Mouse (Mus musculus) heart, adult 2 months (tissue): ENCODE results near the gene Ing3. TPM values are rescaled to one million over a fixed set of nuclear protein-coding genes. Genes with fewer than 3 reads are reported as not detected.
A peak's percentile ranks its signal among the peaks of the same experiment; 100 is the strongest.

Experiments
- DNase-seq, 2 experiments: peaks; one replicate each; pipeline ENCODE4 v3.0.0; 2021
- H3K27ac ChIP-seq: fragments of 200-600 bp; 2 replicates; pipeline ENCODE4 v1.8.1; 2022
- H3K27me3 ChIP-seq: fragments of 200-500 bp; 2 replicates; pipeline ENCODE4 v1.6.1; 2012; ENCODE audit warnings: mild to moderate bottlenecking, low read length, inconsistent platforms, mixed read lengths; ENCODE audit not compliant: control insufficient read depth, insufficient read depth
- H3K36me3 ChIP-seq: fragments of 200-500 bp; 2 replicates; pipeline ENCODE4 v1.6.1; 2012; ENCODE audit warnings: low read length, inconsistent platforms; ENCODE audit not compliant: control insufficient read depth, insufficient read depth
- H3K4me1 ChIP-seq: fragments of 200-500 bp; 2 replicates; pipeline ENCODE4 v1.6.1; 2011; ENCODE audit warnings: low read length; ENCODE audit not compliant: control insufficient read depth, insufficient read depth
- H3K4me3 ChIP-seq: fragments of 200-600 bp; 2 replicates; pipeline ENCODE4 v1.8.1; 2022
- H3K79me2 ChIP-seq: fragments of 200-500 bp; replicated peaks from 2 replicates; pipeline ENCODE4 v1.6.1; 2012; ENCODE audit warnings: mild to moderate bottlenecking, inconsistent platforms, low read length, moderate library complexity, mixed read lengths; ENCODE audit not compliant: control insufficient read depth, insufficient read depth
- H3K9ac ChIP-seq: fragments of 200-500 bp; 2 replicates; pipeline ENCODE4 v1.6.1; 2012; ENCODE audit warnings: low read depth, mild to moderate bottlenecking, control low read depth, inconsistent platforms, low read length, mixed read lengths
- CTCF ChIP-seq: fragments of 200-600 bp; IDR thresholded peaks from 2 replicates; pipeline ENCODE4 v1.8.1; 2022; ENCODE audit warnings: antibody characterized with exemption, mild to moderate bottlenecking, moderate library complexity
- EP300 ChIP-seq: fragments of 200-500 bp; IDR thresholded peaks from 2 replicates; pipeline ENCODE4 v1.6.1; 2011; ENCODE audit warnings: low read depth, low read length, control low read depth; ENCODE audit not compliant: insufficient read depth
- POLR2A ChIP-seq: fragments of 200-500 bp; IDR thresholded peaks from 2 replicates; pipeline ENCODE4 v1.6.1; 2011; ENCODE audit warnings: mild to moderate bottlenecking, low read depth, low read length, control low read depth; ENCODE audit not compliant: insufficient read depth
- WGBS: fragments of 180-500 bp; shearing (Covaris S2); methylation state at CpG from one replicate; pipeline ENCODE4 v1.1.7; 2018; 5-methylcytosine and 5-hydroxymethylcytosine counted together
- intact Hi-C: fragments of 180-260 bp; cut with DNase I; formaldehyde crosslinking; loops from one replicate; pipeline ENCODE4 v1.15.1; 2025
- long read RNA-seq: library from polyadenylated mRNA; stranded (forward); transcript quantifications from one replicate; pipeline ENCODE4 v2.0.0, GENCODE M21; 2021
- polyA plus RNA-seq: library from polyadenylated mRNA; depleted of rRNA; stranded (reverse); fragments of >200 nt; gene quantifications from 2 replicates; pipeline ENCODE4 v1.2.3, GENCODE M21; 2012; rRNA removed
- total RNA-seq, 2 experiments: library from RNA; stranded (reverse); gene quantifications; 2 replicates each; pipeline ENCODE4 v1.2.3; 2021

Gene Ing3
- total RNA-seq (10 to 100 TPM; 12.1 to 14.9 TPM), polyA plus RNA-seq (5.1 and 7.9 TPM in 2 replicates)
- long read RNA-seq, partial matches to known transcripts, result 1 of 2 reads
- long read RNA-seq, other reads (novel, unspliced or antisense), result 1 of 2 reads

- Histone ChIP-seq H3K36me3 (peaks cover 17% of the 10 kb centered on the region), H3K4me1 (peaks cover 2% of the 10 kb centered on the region; the same call in 1 of the 2 replicates), H3K27ac (peak within 1 kb of the TSS; percentile 95), H3K27me3 (no peaks in the 10 kb centered on the region), H3K9ac (peak within 1 kb of the TSS; percentile 91), H3K79me2 (peaks cover 2% of the 10 kb centered on the region), H3K4me3 (peak within 1 kb of the TSS; percentile 91)
- intact Hi-C loops, result loop anchor here (5.0 kb wide), 2 partner anchors 97 to 152 kb away; partner anchors contain the start of gene Tspan12
- TF ChIP-seq POLR2A (peak; percentile 28; the same call in 1 of the 2 replicates), EP300 (no peak)
- peak; percentile 93 to 99 for DNase-seq
- WGBS, result under 1% methylated on average over 35 of the region's 35 CpGs
Measured at GRCm38 (mm10) chr6:21949226-21949731, at the start of gene Ing3. Gene Ing3 (plus strand): TSS chr6:21949571.

- no peaks in the 10 kb centered on the region; the same call in none of the 2 replicates for H3K4me1 ChIP-seq
- H3K4me3 ChIP-seq, result no peak overlapping the region
- H3K36me3 ChIP-seq, result no peaks in the 10 kb centered on the region
- no peaks in the 10 kb centered on the region for H3K27me3 ChIP-seq
- TF ChIP-seq CTCF (no peak), EP300 (no peak), POLR2A (no peak)
- DNase-seq, result no peak
- no peak overlapping the region for H3K27ac ChIP-seq
- no peaks in the 10 kb centered on the region for H3K79me2 ChIP-seq
- intact Hi-C loops, result no loop called here
- no peak overlapping the region for H3K9ac ChIP-seq
Measured at GRCm38 (mm10) chr6:21909720-21910119, 39.7 kb upstream of the Ing3 start.

- WGBS, result 80% methylated on average over 6 of the region's 6 CpGs
- H3K9ac ChIP-seq, result no peak overlapping the region
- no peaks in the 10 kb centered on the region for H3K79me2 ChIP-seq
- H3K27ac ChIP-seq, result no peak overlapping the region
- H3K27me3 ChIP-seq, result no peaks in the 10 kb centered on the region
- intact Hi-C loops, result no loop called here
- H3K4me3 ChIP-seq, result no peak overlapping the region
- DNase-seq, result no peak
- no peaks in the 10 kb centered on the region for H3K36me3 ChIP-seq
- H3K4me1 ChIP-seq, result no peaks in the 10 kb centered on the region; the same call in none of the 2 replicates
- TF ChIP-seq EP300 (no peak), POLR2A (no peak), CTCF (no peak)
Measured at GRCm38 (mm10) chr6:21910804-21911203, 38.6 kb upstream of the Ing3 start.

- H3K27ac ChIP-seq, result no peak overlapping the region
- H3K27me3 ChIP-seq, result no peaks in the 10 kb centered on the region
- 49% methylated on average over 2 of the region's 2 CpGs for WGBS
- no peaks in the 10 kb centered on the region for H3K36me3 ChIP-seq
- H3K9ac ChIP-seq, result no peak overlapping the region
- intact Hi-C loops, result no loop called here
- H3K79me2 ChIP-seq, result no peaks in the 10 kb centered on the region
- TF ChIP-seq CTCF, result no peak
- no peak for DNase-seq
- H3K4me1 ChIP-seq, result no peaks in the 10 kb centered on the region; the same call in none of the 2 replicates
- no peak overlapping the region for H3K4me3 ChIP-seq
Measured at GRCm38 (mm10) chr6:21916591-21916990, 32.8 kb upstream of the Ing3 start.

GRCm38 (mm10) chr6:21924150-21924549 lies 25.2 kb upstream of the Ing3 start:
- 27% methylated on average over 1 of the region's 1 CpGs for WGBS
- peak; percentile 49 for TF ChIP-seq CTCF
- TF ChIP-seq EP300, result no peak
- TF ChIP-seq POLR2A, result no peak
- intact Hi-C loops, result no loop called here
- no peak for DNase-seq
- Histone ChIP-seq H3K4me3 (no peak overlapping the region), H3K9ac (no peak overlapping the region), H3K27ac (no peak overlapping the region), H3K27me3 (no peaks in the 10 kb centered on the region), H3K79me2 (no peaks in the 10 kb centered on the region), H3K4me1 (no peaks in the 10 kb centered on the region), H3K36me3 (no peaks in the 10 kb centered on the region)

GRCm38 (mm10) chr6:21937981-21938635 lies 11.3 kb upstream of the Ing3 start:
- no peaks in the 10 kb centered on the region for H3K36me3 ChIP-seq
- no peaks in the 10 kb centered on the region for H3K4me1 ChIP-seq
- H3K79me2 ChIP-seq, result no peaks in the 10 kb centered on the region
- no peak overlapping the region for H3K4me3 ChIP-seq
- no peak overlapping the region for H3K9ac ChIP-seq
- H3K27ac ChIP-seq, result no peak overlapping the region
- WGBS, result 78% methylated on average over 4 of the region's 4 CpGs
- intact Hi-C loops, result no loop called here
- H3K27me3 ChIP-seq, result no peaks in the 10 kb centered on the region
- no peak for DNase-seq
- TF ChIP-seq CTCF, result no peak
